Mouse (Mus musculus) heart, postnatal 10 days (tissue): ENCODE measurements around the gene Muc5ac. TPM values are rescaled to one million over a fixed set of nuclear protein-coding genes. Genes with fewer than 3 reads are reported as not detected.

ENCODE experiments used
- DNase-seq, 2 experiments: peaks; one replicate each; pipeline ENCODE4 v3.0.0; 2021
- intact Hi-C: fragments of 180-260 bp; cut with DNase I; formaldehyde crosslinking; loops from one replicate; pipeline ENCODE4 v1.15.1; 2025
- total RNA-seq, 2 experiments: library from RNA; stranded (reverse); gene quantifications; 2 replicates each; pipeline ENCODE4 v1.2.3; 2021

The Muc5ac gene
- total RNA-seq, 2 experiments from 2014 or later, result not detected

- intact Hi-C loops, result no loop called here
- no peak for DNase-seq
Measured at GRCm38 (mm10) chr7:141824398-141824797, 35.6 kb downstream of the Muc5ac start.

- no peak for DNase-seq
- intact Hi-C loops, result no loop called here
Measured at GRCm38 (mm10) chr7:141835941-141836340, 47.2 kb downstream of the Muc5ac start.

- intact Hi-C loops, result no loop called here
- peak in 1 of 2 experiments; percentile 8 for DNase-seq
Measured at GRCm38 (mm10) chr7:141836423-141836822, 47.7 kb downstream of the Muc5ac start.

GRCm38 (mm10) chr7:141838779-141839178, 50.0 kb downstream of the Muc5ac start, which contains the start of gene Muc5b:
Gene Muc5b, plus strand, starts transcription at chr7:141839070.
- DNase-seq, result peak; percentile 29 to 30
- intact Hi-C loops, result no loop called here

GRCm38 (mm10) chr7:141840354-141840753, 51.6 kb downstream of the Muc5ac start:
- intact Hi-C loops, result no loop called here
- no peak for DNase-seq

GRCm38 (mm10) chr7:141861046-141861445, 72.3 kb downstream of the Muc5ac start:
- intact Hi-C loops, result no loop called here
- no peak for DNase-seq

Other genes with a start within 250 kb of the Muc5ac start
- gene Chid1, start 249.1 kb upstream of the Muc5ac start, total RNA-seq, result 10 to 100 TPM; 32.7 to 37.3 TPM
- 10 to 100 TPM; 60.4 to 60.9 TPM for gene Ap2a2, start 226.8 kb upstream of the Muc5ac start, total RNA-seq
- not detected for gene Muc6, start 133.7 kb upstream of the Muc5ac start, total RNA-seq
- 1 to 10 TPM in 1 of 2 experiments, under 1 TPM in 1; 0.74 to 1.3 TPM for gene Muc2, start 98.6 kb upstream of the Muc5ac start, total RNA-seq
- gene Muc5b, start 50.1 kb downstream of the Muc5ac start, total RNA-seq, result under 1 TPM in 1 of 2 experiments, not detected in 1; 0.38 TPM
- gene Tollip, start 129.5 kb downstream of the Muc5ac start, total RNA-seq, result 10 to 100 TPM; 47.2 to 47.7 TPM
- under 1 TPM; 0.29 to 0.50 TPM for gene Brsk2, start 160.8 kb downstream of the Muc5ac start, total RNA-seq